Mouse (Mus musculus) embryo, embryonic 10.5 days (tissue): ENCODE results near the gene P2rx7.
"Not testable (repeated sequence)": the region's sequence is repeated elsewhere in the genome, so short reads cannot be mapped to it uniquely, and the experiment has no call there.

Experiments
- DNase-seq: peaks from one replicate; pipeline ENCODE4 v3.0.0-alpha.2; 2015; ENCODE audit warnings: low spot score

Gene P2rx7

DNA sequence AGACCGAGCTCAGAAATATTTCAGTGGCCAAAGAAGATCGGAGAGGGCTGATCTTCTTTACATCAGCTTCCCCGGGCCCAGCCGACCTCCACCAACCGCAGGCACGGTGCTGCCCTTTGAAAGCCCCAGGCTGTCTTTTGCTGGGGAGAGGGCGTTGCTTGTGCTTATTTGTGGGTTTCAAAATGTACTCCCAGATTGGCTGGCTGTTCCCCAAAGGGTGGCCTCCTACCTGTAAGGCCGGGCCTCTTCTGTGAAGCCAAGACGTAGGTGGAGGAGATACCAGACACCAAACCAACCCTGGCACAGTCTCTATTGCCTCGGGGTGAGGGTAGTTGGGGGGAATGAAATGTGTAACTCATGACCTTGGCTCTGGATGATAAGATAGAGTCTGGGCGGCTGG, 2.3 kb downstream of the P2rx7 start:
- DNase-seq, result no peak

DNA sequence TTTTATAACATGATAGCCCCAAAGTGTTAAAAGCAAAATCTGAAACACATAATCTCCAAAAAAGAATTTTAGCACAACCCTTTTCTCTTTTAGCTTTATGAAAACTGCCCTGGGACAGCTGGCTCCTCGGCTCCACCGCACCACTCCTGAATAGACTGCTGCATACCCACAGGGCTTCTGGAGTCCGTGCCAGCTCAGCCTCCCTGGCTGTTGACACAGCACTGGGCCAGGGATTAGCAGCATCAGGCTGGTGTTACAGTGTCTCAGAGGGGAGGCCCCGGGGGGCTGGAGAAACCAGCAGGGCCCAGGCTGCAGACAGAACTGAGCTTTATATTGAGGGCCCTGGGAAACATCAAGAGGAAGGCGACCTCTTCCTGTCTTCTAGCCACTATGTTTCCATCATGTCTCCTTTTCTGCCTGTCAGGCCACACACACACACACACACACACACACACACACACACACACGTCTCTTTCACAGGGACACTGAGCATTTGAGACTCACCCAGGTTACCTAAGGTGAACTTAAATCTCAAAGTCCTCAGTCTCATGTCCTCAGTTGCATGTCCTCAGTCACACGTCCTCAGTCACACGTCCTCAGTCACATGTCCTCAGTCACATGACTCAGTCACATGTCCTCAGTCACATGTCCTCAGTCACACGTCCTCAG, 3.7 kb downstream of the P2rx7 start:
- DNase-seq, result no peak

GRCm38 (mm10) chr5:122647952-122648374, 4.3 kb downstream of the P2rx7 start:
- not testable (repeated sequence) for DNase-seq

DNA sequence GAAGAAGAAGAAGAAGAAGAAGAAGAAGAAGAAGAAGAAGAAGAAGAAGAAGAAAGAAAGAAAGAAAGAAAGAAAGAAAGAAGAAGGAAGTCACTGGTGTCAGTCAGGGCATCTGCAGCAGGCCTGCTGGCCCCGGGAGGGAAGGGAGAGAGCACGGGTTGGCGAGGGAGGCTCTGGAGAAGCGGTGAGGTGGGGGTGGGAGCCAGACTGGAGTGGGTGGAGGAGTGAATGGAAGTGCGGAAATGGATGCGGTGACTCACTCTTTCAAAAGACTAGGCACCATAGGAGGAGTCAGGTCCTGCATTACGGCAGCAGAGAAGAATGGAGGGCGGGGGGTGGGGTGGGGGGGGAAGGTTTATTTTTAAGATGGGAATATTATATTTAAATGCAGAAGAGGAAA, 5.6 kb downstream of the P2rx7 start:
- no peak for DNase-seq

DNA sequence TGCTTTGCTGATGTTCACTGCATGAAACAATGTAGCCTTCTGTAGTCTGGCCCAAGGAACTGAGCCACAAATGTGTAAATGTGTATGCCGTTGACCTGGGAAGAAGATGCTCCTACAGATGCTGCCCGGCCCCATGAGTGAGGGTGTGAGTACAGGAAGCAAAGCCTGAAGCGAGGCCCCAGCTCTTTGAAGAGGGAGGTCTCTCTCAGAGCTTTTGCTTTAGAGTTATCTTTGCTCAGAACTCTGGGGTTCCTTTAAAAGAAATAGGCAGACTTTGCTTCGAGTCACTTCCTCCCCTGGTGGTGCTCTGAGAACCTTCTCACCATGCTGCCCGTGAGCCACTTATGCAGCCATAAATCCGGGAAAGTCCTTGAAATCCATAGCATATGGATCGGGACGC, 6.4 kb downstream of the P2rx7 start:
- DNase-seq, result no peak

- no peak for DNase-seq
Measured at GRCm38 (mm10) chr5:122652506-122652905, 8.8 kb downstream of the P2rx7 start.

DNA sequence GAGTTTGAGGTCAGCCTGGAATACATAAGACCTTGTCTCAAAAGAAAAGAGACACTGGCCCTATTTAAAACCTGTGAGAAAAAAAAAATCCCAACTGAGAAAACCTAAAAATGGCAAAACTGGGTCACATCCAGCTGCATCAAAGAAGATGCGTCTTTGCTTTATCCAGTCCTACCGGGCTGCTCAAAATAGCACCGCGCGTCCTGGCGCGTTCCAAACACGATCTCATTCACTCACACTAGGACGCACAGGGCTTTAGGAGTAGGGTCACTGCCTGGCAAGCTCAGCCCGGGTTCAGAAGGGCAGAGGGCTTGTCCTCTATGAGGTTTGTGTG, 9.4 kb downstream of the P2rx7 start:
- peak; percentile 46 for DNase-seq

- peak; percentile 60 for DNase-seq
Measured at GRCm38 (mm10) chr5:122653446-122654267, 9.9 kb downstream of the P2rx7 start.

GRCm38 (mm10) chr5:122654268-122654573, 10.5 kb downstream of the P2rx7 start:
- no peak for DNase-seq

DNA sequence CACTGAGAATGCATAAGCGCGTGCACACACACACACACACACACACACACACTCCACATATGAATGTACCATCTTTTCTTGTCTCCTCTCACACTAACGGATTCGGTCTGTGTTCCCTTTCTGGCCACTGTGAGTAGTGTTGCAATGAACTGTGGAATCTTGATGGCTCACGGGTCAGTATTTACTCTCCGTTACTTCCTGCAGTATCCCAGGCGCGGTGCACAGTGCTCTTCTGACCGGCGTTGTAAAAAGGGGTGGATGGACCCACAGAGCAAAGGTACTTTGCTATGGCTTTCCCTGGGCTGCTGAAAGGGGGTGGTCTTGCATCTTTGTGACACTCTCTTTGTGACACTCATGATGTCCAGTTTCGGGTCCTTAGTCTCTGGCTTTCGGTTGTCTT, 13.1 kb downstream of the P2rx7 start:
- DNase-seq, result no peak

GRCm38 (mm10) chr5:122662501-122662900, 18.8 kb downstream of the P2rx7 start:
- DNase-seq, result no peak

DNA sequence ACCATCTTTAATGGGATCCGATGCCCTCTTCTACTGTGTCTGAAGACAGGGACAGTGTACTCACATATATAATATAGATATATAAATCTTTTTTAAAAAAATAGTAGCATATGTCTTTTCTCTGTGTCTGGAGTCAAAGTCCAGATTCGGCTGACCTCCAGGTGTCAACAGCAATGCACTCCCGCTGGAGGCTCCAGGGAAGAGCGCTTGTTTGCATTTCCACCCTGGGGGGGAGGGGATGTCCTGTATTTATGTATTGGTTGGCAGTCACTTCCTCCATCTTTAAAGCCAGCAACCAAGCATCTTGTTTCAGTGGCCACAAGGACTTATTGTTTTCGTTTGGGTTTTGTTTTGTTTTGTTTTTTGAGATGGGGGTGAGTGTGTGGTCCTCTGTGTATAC, 21.3 kb downstream of the P2rx7 start:
- no peak for DNase-seq

DNA sequence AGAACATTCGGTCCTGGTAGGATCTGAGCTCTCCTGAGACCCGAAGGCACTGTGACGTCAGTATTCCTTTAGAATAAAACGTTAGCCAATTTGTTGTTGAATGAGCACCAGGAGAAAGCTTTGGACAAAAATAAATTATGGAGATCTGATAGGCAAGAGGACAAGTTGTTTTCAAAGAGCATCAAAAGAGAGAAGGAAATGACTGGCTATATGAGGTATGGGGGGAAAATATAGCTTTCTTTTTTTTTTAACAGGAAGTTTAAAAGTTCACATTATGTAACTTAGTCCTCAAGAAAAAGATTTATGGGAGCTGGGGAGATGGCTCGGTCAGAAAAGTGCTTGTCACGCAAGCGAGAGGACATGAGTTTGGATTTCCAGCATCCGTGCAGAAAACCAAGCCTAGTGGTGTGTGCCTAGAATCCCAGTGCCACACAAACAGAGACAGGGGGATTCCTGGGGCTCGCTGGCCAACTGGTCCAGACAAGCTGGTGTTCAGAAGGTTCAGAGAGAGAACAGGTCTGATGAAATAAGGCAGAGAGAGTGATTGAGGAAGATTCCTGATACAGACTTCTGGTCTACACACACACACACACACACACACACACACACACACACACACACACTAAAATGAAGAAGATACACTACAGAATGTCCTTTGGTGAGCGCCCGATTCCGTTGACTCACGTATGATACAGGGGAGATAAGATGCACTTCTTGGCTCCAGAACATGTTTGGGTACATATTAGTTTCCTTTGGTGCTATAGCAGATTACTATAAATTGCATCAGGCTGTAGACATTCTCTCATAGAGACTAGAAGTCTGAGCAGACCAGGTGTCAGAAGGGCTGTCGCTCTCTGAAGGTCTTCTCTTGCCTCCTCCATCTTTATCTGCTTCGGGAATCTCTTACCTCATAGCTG, 25.5 kb downstream of the P2rx7 start:
- no peak for DNase-seq

GRCm38 (mm10) chr5:122671641-122672040, 27.9 kb downstream of the P2rx7 start:
- DNase-seq, result not testable (repeated sequence)

DNA sequence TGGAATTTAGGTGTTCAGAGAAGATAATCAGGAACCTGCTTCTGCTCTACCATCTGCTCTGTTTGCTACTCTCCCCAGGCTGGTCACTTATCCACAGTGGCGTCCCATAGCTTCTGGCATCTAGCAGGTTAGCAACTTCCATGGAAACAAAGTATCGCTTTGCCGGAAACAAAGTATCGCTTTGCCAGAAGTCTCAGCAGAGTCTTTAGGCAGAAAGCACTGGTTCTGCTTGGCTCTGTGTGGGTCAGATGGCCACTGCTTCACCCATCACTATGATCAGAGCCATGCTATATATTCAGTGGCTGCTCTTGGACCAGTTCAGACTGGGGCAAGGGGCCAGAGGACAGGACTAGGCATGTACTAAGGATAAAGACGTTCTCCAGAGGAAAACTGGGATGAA, 28.6 kb downstream of the P2rx7 start:
- DNase-seq, result no peak

GRCm38 (mm10) chr5:122676002-122676401, 32.3 kb downstream of the P2rx7 start:
- no peak for DNase-seq

DNA sequence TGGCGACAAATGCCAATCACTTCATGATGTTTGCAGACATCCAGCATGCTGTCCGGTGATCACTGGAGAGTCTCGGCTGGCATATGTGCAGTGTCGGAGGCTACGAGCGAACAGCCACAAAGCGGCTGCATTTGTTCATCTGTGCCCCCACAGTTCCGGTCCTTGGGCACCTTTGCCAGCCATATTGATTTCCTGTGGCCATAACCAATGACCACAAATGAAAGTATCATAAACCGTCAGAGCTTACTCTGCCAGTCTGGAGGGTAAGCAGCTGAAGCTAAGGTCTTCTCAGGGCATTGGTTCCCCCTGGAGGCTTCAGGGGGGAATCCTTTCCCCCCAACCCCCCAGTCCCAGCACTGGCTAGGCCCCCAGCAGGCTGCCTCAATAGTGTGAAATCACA, 34.3 kb downstream of the P2rx7 start:
- DNase-seq, result no peak

GRCm38 (mm10) chr5:122679881-122680280, 36.2 kb downstream of the P2rx7 start:
- no peak for DNase-seq

- DNase-seq, result no peak
Measured at GRCm38 (mm10) chr5:122681276-122681675, 37.6 kb downstream of the P2rx7 start.

- DNase-seq, result no peak
Measured at GRCm38 (mm10) chr5:122683926-122684325, 40.2 kb downstream of the P2rx7 start.

GRCm38 (mm10) chr5:122687391-122687790, 43.7 kb downstream of the P2rx7 start:
- no peak for DNase-seq

DNA sequence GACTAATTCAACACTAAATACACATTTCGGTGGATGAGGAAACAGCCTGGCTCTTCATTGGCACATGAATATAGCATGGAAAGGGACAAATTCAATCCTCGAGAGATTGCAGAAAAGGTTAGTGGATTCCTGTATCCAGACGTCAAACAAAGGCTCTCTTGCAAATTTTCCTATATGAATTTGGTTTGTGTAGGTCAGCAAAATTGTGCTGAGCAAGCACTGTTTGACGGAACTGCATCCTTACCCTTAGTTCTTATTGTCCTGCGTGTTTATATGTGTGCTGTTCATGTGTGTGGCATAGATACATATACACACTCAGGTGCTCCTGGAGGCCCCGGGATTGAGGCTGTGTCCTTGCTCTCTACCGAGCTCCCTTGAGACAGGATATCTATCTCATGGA, 45.4 kb downstream of the P2rx7 start:
- no peak for DNase-seq

- no peak for DNase-seq
Measured at GRCm38 (mm10) chr5:122690486-122690885, 46.8 kb downstream of the P2rx7 start.
